Mouse (Mus musculus): ENCODE measurements around the gene Akap3.

GRCm38 (mm10) chr6:126815206-126815750 is 37.6 kb upstream of the Akap3 start:
- TF ChIP-seq CTCF (IDR thresholded peaks at IDR 0.05; ENCODE audit: low read depth, low read length) (no peak), POLR2A (IDR thresholded peaks at IDR 0.05; ENCODE audit: borderline replicate concordance, low read depth, low read length) (no peak)
